Mouse (Mus musculus): ENCODE data around the gene Msx1. TPM values are rescaled to one million over a fixed set of nuclear protein-coding genes. Genes with fewer than 3 reads are reported as not detected.
"Not testable (repeated sequence)": the region's sequence is repeated elsewhere in the genome, so short reads cannot be mapped to it uniquely, and the experiment has no call there.

Gene Msx1
- polyA plus RNA-seq, 1 experiment from 2014 or later = 394 TPM

- no peak overlapping the region for H3K9ac ChIP-seq
- H3K4me1 ChIP-seq = peaks cover 21% of the 10 kb centered on the region
- H3K4me2 ChIP-seq (replicated peaks) = no peak overlapping the region
- no peaks in the 10 kb centered on the region for H3K9me3 ChIP-seq
- no peak overlapping the region for H3K27ac ChIP-seq
- no peaks in the 10 kb centered on the region for H3K36me3 ChIP-seq
- WGBS = 3% methylated on average over 6 of the region's 6 CpGs
- H3K4me3 ChIP-seq = no peak overlapping the region
- H3K27me3 ChIP-seq = peaks cover 75% of the 10 kb centered on the region
- no peak for ATAC-seq (ENCODE audit: insufficient number of reproducible peaks, insufficient read depth, low FRiP score, low TSS enrichment)
Observed at GRCm38 (mm10) chr5:37835590-37836266, 11.3 kb upstream of the Msx1 start.

GRCm38 (mm10) chr5:37832766-37833165 lies 8.4 kb upstream of the Msx1 start:
- Histone ChIP-seq H3K4me3 (no peak overlapping the region), H3K9me3 (no peaks in the 10 kb centered on the region), H3K9ac (no peak overlapping the region), H3K27ac (no peak overlapping the region), H3K36me3 (no peaks in the 10 kb centered on the region), H3K27me3 (peaks cover 74% of the 10 kb centered on the region), H3K4me2 (replicated peaks) (no peak overlapping the region), H3K4me1 (peaks cover 20% of the 10 kb centered on the region)
- 3% methylated on average over 6 of the region's 6 CpGs for WGBS
- ATAC-seq (ENCODE audit: insufficient number of reproducible peaks, insufficient read depth, low FRiP score, low TSS enrichment) = no peak

- WGBS = 12% methylated on average over 13 of the region's 13 CpGs
- Histone ChIP-seq H3K9ac (no peak overlapping the region), H3K36me3 (no peaks in the 10 kb centered on the region), H3K4me1 (peaks cover 20% of the 10 kb centered on the region), H3K9me3 (no peaks in the 10 kb centered on the region), H3K27me3 (peaks cover 73% of the 10 kb centered on the region), H3K27ac (no peak overlapping the region), H3K4me2 (replicated peaks) (no peak overlapping the region), H3K4me3 (no peak overlapping the region)
- no peak for ATAC-seq (ENCODE audit: insufficient number of reproducible peaks, insufficient read depth, low FRiP score, low TSS enrichment)
Observed at GRCm38 (mm10) chr5:37832031-37832430, 7.6 kb upstream of the Msx1 start.

DNA sequence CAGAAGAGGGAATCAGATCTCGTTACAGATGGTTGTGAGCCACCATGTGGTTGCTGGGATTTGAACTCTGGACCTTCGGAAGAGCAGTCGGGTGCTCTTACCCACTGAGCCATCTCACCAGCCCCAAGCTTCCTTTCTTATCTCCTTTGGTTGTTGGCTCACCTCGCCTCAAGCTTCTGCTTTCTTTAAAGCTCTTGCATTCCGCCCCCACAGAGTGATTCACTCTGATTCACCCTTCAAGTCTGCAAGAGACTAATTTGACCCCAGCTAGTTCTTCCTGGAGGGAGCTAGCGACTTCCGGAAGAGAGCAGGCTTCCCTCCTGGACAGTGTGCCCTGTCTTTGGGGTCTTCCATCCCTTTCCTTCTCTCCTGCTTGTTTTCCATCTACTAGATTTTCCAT lies 6.1 kb upstream of the Msx1 start:
- not testable (repeated sequence) for H3K9ac ChIP-seq; H3K4me2 ChIP-seq (replicated peaks); H3K4me3 ChIP-seq; ATAC-seq (ENCODE audit: insufficient number of reproducible peaks, insufficient read depth, low FRiP score, low TSS enrichment); H3K9me3 ChIP-seq; H3K36me3 ChIP-seq; H3K27ac ChIP-seq
- Histone ChIP-seq H3K27me3 (peaks cover 66% of the 10 kb centered on the region), H3K4me1 (peaks cover 20% of the 10 kb centered on the region)
- 16% methylated on average over 7 of the region's 7 CpGs for WGBS

GRCm38 (mm10) chr5:37829926-37830325 lies 5.5 kb upstream of the Msx1 start:
- 5% methylated on average over 4 of the region's 4 CpGs for WGBS
- H3K9ac ChIP-seq = no peak overlapping the region
- H3K27me3 ChIP-seq = peaks cover 69% of the 10 kb centered on the region
- no peak overlapping the region for H3K4me2 ChIP-seq (replicated peaks)
- no peak overlapping the region for H3K27ac ChIP-seq
- ATAC-seq (ENCODE audit: insufficient number of reproducible peaks, insufficient read depth, low FRiP score, low TSS enrichment) = no peak
- no peaks in the 10 kb centered on the region for H3K9me3 ChIP-seq
- no peaks in the 10 kb centered on the region for H3K36me3 ChIP-seq
- peaks cover 20% of the 10 kb centered on the region for H3K4me1 ChIP-seq
- H3K4me3 ChIP-seq = no peak overlapping the region

- Histone ChIP-seq H3K36me3 (no peaks in the 10 kb centered on the region), H3K4me3 (0 out of 2 replicates have a peak overlapping the region, but pooled peaks have one; percentile 16), H3K9ac (no peak overlapping the region), H3K4me1 (peaks cover 14% of the 10 kb centered on the region), H3K4me2 (replicated peaks) (peak overlapping the region; percentile 71), H3K27ac (peak overlapping the region; percentile 85; the same call in 1 of the 2 replicates), H3K9me3 (no peaks in the 10 kb centered on the region), H3K27me3 (peaks cover 70% of the 10 kb centered on the region)
- WGBS = 4% methylated on average over 10 of the region's 10 CpGs
- no peak for ATAC-seq (ENCODE audit: insufficient number of reproducible peaks, insufficient read depth, low FRiP score, low TSS enrichment)
Observed at GRCm38 (mm10) chr5:37829296-37829670, 4.9 kb upstream of the Msx1 start.

- ATAC-seq (ENCODE audit: insufficient number of reproducible peaks, insufficient read depth, low FRiP score, low TSS enrichment) = no peak
- under 1% methylated on average over 35 of the region's 35 CpGs for WGBS
- peaks cover 16% of the 10 kb centered on the region; the same call in 1 of the 2 replicates for H3K4me1 ChIP-seq
- H3K27me3 ChIP-seq = peaks cover 70% of the 10 kb centered on the region
- H3K27ac ChIP-seq = peak overlapping the region; percentile 85
- H3K9ac ChIP-seq = no peak overlapping the region; the same call in 1 of the 2 replicates
- peak overlapping the region; percentile 16 for H3K4me3 ChIP-seq
- H3K4me2 ChIP-seq (replicated peaks) = peak overlapping the region; percentile 71
- H3K9me3 ChIP-seq = no peaks in the 10 kb centered on the region
- H3K36me3 ChIP-seq = no peaks in the 10 kb centered on the region
Observed at GRCm38 (mm10) chr5:37828591-37829295, 4.4 kb upstream of the Msx1 start.

GRCm38 (mm10) chr5:37828001-37828400 lies 3.6 kb upstream of the Msx1 start:
- H3K27ac ChIP-seq = peak overlapping the region; percentile 85
- under 1% methylated on average over 14 of the region's 14 CpGs for WGBS
- H3K36me3 ChIP-seq = no peaks in the 10 kb centered on the region
- peaks cover 21% of the 10 kb centered on the region for H3K4me1 ChIP-seq
- H3K27me3 ChIP-seq = peaks cover 66% of the 10 kb centered on the region
- H3K4me3 ChIP-seq = peak overlapping the region; percentile 72; the same call in 1 of the 2 replicates
- H3K9ac ChIP-seq = peak overlapping the region; percentile 52
- no peaks in the 10 kb centered on the region for H3K9me3 ChIP-seq
- H3K4me2 ChIP-seq (replicated peaks) = peak overlapping the region; percentile 71
- ATAC-seq (ENCODE audit: insufficient number of reproducible peaks, insufficient read depth, low FRiP score, low TSS enrichment) = no peak

GRCm38 (mm10) chr5:37827626-37827950 lies 3.2 kb upstream of the Msx1 start:
- no peak for ATAC-seq (ENCODE audit: insufficient number of reproducible peaks, insufficient read depth, low FRiP score, low TSS enrichment)
- Histone ChIP-seq H3K36me3 (no peaks in the 10 kb centered on the region), H3K4me1 (peaks cover 19% of the 10 kb centered on the region), H3K27me3 (peaks cover 62% of the 10 kb centered on the region), H3K4me2 (replicated peaks) (peak overlapping the region; percentile 71), H3K9me3 (no peaks in the 10 kb centered on the region), H3K4me3 (peak overlapping the region; percentile 72), H3K9ac (peak overlapping the region; percentile 52), H3K27ac (peak overlapping the region; percentile 85)
- under 1% methylated on average over 9 of the region's 9 CpGs for WGBS

DNA sequence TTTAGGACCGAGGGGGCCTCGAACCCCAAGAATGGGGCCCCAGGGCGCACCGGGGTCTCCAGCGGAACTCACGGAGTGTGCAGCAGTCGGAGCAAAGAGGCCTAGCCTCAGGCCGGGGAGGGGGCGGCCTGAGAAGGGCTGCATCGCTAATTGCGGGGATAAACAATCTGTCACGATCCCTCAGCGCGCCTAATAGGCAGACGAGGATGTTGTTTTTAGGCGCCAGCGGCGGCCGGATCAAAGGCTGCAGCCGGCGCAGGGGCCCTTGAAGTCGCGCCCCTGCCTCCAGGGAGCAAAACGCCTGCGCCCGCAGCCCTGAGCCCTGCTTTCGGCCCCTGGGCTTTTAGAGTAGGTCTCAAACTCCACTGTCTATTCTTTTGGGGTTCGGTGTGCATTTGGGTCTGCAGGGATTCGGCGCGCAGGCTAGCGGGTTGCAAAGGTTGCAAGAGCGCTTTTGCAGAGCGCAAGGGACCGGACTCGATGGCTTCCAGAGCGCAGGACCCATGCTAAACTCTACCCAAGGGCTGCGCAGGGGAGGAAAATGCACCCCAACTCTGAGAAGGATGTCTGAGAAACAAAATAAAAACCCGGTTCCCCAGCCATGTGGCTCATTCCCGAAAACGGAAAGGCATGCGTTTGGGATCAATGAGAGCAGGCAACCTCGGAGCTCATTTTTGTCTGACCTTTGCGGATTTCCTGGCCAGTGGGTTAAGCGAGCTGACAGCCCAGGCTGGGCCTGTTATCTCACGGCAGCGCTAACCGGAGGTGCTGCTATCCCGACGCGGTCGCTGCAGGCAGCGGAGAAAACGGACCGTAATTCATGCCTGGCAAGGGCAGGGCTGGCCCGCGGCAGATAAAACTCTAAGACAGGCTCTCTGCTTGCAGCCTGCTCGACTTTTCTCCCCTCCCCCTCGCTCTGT lies 2.6 kb upstream of the Msx1 start:
- no peaks in the 10 kb centered on the region for H3K36me3 ChIP-seq
- under 1% methylated on average over 59 of the region's 59 CpGs for WGBS
- no peaks in the 10 kb centered on the region for H3K9me3 ChIP-seq
- peak overlapping the region; percentile 85 for H3K27ac ChIP-seq
- H3K4me3 ChIP-seq = peak overlapping the region; percentile 72
- ATAC-seq (ENCODE audit: insufficient number of reproducible peaks, insufficient read depth, low FRiP score, low TSS enrichment) = no peak
- peak overlapping the region; percentile 71 for H3K4me2 ChIP-seq (replicated peaks)
- peak overlapping the region; percentile 52 for H3K9ac ChIP-seq
- H3K4me1 ChIP-seq = peaks cover 19% of the 10 kb centered on the region
- H3K27me3 ChIP-seq = peaks cover 59% of the 10 kb centered on the region

- Histone ChIP-seq H3K4me2 (replicated peaks) (peak overlapping the region; percentile 71), H3K4me3 (peak overlapping the region; percentile 72), H3K9ac (peak overlapping the region; percentile 52), H3K27me3 (peaks cover 54% of the 10 kb centered on the region), H3K27ac (peak overlapping the region; percentile 85), H3K4me1 (peaks cover 25% of the 10 kb centered on the region), H3K9me3 (no peaks in the 10 kb centered on the region), H3K36me3 (peaks cover 4% of the 10 kb centered on the region; the same call in 1 of the 2 replicates)
- no peak for ATAC-seq (ENCODE audit: insufficient number of reproducible peaks, insufficient read depth, low FRiP score, low TSS enrichment)
- WGBS = under 1% methylated on average over 37 of the region's 37 CpGs
Observed at GRCm38 (mm10) chr5:37825611-37826445, 1.4 kb upstream of the Msx1 start.

All from embryonic facial prominence, embryonic 12.5 days (tissue).